Mouse (Mus musculus): ENCODE measurements at regions not wholly inside any gene's neighbourhood (a gene's known extent, or its start where the extent isn't known, plus 50 kb on each side); places are given as distances from the start of the nearest gene placed in this dataset.

DNA sequence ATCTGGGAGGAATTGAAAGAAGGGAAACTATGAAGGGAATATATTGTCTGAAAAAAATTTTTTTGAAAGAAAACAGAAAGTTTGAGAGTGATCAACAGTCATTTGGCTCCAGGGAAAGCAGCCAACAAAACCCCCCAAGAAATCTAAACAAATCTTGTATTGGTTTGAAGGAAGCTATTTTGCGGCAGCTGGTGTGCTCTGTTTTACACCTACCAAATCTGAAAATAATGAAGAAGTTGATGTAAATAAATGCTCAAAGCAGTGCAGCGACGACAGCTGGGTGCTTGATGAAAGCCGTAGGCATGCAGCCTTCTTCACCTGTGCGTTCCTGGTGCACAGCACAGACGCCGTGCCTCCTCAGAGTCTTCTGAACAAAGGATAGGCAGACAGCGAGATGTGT is 488.2 kb downstream of the Tmem132b start:
- in situ Hi-C loops (cut with MseI, MboI): no loop called here

DNA sequence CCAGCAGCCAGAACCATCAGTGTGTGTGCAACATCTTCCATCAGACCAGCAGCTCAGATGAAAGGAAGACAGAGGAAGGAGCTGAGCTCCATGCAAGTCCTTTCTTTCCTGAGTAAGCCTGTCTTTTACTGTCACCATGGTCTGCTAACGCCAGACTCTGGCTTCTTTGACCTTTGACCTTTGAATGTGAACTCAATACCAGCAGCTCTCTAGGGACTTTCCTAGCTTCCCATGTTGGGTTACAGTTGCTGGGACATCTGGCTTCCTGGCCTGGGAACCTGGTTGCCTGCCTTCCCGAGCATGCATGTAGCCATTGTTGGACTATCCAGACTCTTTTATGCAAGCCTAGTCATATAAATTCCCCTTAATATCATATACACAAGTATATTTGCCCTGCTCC is 492.3 kb downstream of the Tmem132b start:
- in situ Hi-C loops (cut with MseI, MboI): no loop called here

DNA sequence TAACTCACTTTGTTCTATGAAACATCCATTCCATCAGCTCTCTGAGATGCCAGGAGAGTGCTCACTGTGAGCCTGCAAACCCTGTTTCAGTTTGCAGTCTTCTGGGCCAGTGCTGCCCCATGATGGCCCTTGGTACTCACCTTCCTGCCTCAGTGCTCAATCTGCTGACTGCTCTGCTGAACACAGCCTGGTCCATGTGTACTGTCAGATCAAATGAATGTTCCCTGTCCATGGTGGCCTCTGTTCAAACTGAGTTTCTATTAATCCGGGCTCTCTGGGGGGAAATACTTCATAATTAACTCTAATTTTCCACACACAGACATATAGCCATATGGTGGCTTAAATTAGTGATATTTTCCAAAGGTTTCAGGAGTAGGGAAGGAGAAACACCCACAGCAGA is 503.3 kb downstream of the Tmem132b start:
- in situ Hi-C loops (cut with MseI, MboI): no loop called here

DNA sequence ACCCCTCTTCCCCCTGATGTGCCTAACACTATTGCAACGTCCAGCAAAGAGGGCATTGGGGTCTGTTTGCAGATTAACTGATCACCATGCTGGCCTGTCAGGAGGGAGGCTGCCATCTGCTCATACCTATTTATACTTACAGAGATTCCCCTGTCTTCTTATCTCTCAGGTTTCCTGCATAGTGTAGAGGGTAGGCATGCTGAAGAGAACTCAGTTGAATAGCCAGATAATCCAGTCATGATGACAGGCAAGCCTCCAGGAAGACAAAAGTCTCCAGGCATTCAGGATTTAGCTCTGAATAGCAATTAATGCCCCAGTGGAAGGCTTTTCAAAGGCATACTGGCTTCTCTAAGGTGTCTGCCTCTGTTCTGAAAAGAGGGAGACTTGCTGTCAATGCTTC is 505.1 kb downstream of the Tmem132b start:
- in situ Hi-C loops (cut with MseI, MboI): no loop called here

DNA sequence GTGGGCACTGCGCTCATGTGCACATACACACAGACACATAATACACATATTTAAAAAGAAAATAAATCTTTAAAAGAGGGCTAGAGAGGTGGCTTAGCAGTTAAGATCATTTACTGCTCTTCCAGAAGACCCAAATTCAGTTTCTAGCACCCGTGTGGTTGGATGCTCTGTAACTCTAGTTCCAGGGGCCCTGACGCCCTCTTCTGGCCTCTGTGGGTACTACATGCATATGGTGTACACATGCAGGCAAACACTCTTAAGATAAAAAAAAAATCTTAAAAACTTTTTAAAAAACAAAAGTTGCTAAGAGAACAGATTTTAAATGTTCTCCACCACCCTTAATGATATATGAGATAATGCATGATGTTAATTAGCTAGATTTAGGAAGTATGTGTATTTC is 514.2 kb downstream of the Tmem132b start:
- in situ Hi-C loops (cut with MseI, MboI): no loop called here

DNA sequence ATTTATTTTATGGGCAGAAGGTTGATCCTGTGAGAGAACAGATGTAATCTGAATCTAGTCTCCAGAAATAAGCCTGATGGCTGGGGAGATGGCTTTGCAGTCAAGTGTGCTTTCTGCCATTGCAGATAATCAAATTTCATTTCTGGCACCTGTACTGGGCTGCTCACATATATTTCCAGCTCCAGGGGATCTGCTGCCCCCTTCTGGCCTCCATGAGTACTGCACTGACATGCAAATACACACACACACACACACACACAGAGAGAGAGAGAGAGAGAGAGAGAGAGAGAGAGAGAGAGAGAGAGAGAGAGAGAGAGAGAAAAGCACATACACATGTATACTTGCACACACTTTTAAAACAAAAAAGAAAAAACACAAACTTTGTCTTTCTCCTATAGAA is 532.1 kb downstream of the Tmem132b start:
- in situ Hi-C loops (cut with MseI, MboI): no loop called here

DNA sequence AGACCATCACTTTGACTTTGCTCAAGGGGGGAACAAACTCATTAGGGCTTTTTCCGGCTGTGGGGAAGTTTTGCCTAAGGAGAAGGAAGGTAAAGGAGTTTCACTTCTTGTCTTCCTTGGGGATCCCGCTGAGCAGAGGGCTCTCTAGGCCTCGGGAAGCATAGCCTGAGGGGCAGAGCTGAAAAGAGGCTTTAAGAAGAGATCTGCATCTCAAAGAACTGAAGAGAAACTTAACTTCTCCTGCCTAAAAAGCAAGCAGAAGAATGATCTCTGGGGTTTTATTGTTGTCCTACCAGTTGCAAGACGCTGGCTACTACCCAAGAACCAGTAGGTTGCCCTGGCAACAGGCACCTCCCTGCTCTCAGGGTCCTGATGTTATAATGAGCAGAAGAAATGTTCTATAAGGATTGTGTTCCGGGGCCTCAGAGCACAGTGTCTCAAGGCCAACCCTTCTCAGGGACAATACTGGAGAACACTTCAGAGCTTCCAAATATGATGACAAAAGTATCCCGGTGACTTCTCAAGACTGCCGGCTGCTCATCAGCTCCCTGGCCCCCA is 547.8 kb downstream of the Tmem132b start:
- in situ Hi-C loops (cut with MseI, MboI): no loop called here

DNA sequence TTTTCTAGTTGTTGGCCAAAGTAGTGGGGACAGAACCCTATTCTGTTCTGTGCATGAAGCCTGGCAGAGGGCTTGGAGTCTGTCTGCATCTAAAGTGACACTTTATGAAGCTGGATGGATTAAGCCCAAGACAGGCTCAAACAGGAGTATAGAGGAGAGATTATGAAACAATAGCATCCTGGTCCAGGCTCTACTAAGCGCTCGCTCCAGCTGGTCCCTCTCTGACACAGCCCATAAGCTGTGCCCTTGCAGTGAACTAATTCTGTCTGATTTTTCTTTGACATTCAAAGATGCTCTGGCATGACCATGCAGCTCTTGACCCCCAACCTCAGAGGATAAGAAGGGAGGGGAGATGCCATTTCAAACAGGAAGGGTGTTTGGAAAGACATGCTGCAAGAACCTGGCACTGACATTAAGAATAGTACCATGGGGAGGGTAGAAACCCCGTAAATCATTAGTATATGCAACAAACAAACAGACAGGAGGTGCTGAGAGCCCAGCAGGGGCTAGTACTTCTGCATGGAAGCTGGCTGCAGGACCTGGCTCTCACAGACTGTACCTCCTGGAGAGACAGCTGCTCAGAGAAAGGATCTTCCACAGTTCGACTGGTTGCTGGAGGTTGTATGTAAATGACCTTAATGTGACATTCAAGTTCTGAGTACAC is 556.8 kb downstream of the Tmem132b start:
- in situ Hi-C loops (cut with MseI, MboI): no loop called here

DNA sequence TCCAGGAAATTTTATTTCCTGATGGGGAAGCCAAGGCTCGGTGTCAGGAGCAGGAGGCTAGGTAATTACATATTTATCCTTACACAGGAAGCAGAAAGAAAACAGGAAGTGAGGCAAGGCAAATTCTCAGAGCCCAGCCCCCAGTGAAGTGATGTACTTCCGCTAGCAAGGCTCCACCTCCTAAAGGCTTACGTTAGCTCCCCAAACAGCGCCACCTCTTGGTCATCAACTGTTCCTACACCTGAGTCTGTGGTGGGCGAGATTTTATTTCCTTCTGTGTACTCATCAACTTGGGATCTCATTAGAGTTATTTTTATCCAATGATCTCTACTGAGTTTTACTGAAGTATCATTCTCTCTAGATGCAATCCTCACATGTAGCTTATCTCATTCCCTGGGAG is 561.6 kb downstream of the Tmem132b start:
- in situ Hi-C loops (cut with MseI, MboI): no loop called here

DNA sequence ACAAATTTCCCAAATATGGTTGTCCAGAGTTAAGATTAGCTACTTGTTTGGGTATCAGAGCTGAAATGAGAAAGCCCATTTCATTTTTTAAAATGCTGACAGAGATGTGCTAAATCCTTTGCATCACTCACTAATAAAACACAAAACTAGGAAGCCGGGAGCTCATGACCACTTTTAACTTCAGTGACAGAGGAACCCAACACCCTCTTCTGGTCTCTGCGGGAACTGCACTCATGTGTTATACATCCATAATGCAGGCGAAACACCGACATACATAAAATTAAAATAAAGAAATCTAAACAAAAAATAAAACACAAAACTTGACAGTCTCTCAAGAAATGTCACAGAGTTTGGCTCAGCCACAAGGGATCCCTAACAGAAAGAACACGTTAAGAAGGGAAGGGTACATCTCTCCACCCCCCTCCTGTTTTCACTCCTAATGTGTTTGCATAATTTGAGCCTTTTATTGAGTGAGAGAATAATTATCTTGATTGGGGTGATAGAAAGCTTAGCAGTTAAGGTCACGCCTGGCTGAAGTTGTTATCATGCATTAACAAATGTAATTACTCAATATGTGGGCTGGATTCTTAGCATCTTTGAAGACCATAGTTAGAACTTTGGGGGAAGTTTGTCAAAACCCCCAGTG is 565.2 kb downstream of the Tmem132b start:
- in situ Hi-C loops (cut with MseI, MboI): no loop called here

DNA sequence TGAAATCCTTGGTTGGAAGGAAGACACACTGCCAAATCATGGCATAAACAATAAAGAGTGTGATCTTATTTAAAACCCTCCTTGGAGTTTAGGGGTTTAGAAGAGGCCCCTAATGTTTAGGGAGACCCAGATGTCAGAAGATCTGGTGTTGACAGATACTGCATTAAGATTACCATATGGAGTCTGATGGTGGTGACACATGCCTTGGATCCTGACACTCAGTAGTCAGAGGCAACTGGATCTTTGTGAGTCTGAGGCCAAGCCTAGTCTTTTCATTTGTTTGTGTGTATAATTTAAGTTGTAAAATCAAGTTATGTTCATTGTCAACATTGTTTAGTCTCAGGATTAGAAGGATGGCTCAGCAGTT is 565.7 kb downstream of the Tmem132b start:
- in situ Hi-C loops (cut with MseI, MboI): no loop called here

DNA sequence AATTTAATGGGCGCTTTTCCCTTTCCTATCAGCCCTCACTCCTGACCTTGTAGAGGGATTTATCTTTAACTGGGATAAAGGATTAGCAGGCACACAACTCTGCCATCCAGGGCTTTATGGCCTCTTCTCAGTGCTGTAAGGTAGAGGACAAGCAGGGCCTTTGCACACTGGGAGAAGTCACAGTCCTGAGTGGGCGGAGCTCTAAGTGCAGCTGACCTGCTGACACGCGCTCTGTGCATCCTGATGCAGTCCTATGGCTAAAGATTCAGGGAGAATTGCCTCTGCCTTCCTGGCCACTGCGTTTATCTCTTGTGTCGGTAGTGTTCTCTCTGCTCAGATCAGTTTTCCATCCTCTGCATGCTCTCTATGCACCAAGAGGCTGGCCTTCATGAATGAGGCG is 566.9 kb downstream of the Tmem132b start:
- in situ Hi-C loops (cut with MseI, MboI): no loop called here

DNA sequence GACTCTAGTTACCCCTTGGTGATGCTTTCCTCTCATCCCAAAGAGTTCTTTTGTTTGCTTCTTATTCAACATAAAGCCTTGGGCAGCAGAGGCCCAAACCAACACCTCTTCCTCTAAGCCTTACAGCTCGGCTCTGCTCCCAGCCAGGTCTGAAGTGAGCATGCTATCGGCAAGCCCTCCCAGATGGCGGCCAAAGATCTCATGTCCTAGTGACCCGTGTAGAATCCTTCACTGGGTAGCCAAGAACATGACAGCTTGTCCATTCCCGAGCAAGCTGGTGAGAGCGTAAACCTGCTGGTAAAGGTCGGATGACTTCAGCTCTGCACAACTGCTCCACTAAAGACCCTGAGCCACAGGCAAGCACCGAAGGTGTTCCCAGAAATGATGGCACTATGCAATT is 568.4 kb downstream of the Tmem132b start:
- in situ Hi-C loops (cut with MseI, MboI): no loop called here

DNA sequence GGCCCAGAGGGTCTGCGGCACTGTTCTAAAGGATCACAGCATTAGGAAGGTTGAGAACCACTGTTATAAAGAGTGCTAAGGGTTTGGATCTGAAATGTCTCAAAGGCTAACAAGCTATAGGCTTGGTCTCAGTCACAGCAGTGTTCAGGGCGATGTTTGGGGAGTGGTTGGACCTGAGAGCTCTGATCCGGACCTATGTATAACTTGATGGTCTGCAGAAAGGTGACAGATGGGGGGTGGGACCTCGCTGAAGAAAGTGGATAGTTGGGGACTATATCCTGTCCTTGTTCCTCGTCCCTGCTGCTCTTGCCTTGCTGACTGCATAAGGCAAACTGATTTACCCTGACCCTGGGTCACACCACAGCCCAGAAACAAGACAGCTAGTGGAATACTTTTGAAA is 572.9 kb downstream of the Tmem132b start:
- in situ Hi-C loops (cut with MseI, MboI): no loop called here

DNA sequence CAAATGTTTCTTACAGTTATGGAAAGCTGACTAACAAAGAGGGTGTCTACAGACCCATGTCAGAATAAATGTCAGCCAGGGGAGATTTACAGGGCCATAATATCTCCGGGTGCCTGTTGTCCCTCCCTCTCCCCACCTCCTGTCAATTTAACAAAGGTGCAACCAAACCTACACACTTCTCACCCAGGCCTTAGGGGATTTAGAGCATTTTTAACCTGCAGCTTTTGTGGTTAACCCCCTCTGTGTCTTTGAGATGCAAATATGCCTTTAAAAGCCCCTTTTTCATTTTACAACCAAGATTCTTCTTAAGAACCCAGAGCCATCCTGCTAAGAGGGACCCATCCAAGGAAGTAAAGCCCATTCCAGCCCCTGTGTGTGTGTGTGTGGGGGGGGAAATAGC is 573.3 kb downstream of the Tmem132b start:
- in situ Hi-C loops (cut with MseI, MboI): no loop called here

DNA sequence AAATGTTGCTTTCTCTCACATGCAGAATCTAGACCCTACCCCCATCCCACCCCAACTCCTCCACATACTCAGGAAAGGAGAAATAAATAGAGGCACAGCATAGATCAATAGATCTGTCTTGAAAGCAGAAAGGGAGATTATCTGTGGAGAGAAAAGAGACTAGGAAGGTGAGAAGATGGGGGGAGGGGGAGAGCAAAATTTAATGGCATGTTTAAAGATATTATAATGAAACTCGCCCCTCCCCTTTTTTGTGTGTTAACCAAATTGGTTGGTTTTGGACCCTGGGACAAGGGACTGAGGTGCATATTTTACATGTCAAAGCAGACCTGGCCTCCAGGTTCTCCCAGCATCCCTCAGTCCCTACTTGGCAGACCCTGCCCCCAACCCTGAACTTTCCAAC is 573.9 kb downstream of the Tmem132b start:
- in situ Hi-C loops (cut with MseI, MboI): no loop called here

DNA sequence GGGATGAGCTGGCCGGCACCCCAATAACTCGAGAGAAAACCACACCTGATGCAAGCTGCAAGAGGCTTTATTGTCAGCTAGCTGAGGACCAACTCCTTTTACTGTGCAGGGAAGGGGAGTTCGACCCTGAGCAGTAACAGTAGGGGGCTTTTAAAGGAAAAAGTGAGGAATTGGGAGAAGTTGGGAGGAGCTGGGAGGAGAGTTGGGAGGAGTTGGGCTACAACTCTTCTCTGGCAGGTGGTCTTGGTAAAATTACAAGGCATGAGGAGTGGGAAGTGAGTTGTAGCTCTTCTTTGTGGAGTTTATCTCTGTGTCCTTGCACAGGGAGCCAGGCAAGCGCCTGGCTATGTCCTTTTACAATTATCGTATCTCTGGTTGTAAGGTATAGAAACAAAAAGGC is 575.4 kb downstream of the Tmem132b start:
- in situ Hi-C loops (cut with MseI, MboI): no loop called here

DNA sequence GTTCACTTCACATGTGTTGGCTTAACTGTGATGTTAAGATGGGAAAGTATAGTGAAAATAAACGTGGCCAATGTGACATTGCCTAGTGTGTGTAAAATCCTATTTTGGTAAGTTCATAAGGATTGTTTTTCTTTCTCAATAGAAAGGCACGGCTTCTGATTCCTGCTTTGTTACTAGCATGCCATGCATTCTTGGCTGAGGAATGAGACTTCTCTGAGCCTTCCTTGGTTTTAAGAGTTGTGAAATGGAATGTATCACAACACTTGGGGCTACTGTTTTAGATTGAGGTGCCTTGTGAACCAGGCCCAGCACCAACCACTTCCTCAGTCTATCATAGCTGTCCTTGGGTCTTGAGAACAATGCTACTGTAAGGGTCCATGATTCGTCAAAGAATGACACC is 577.3 kb downstream of the Tmem132b start:
- in situ Hi-C loops (cut with MseI, MboI): no loop called here

DNA sequence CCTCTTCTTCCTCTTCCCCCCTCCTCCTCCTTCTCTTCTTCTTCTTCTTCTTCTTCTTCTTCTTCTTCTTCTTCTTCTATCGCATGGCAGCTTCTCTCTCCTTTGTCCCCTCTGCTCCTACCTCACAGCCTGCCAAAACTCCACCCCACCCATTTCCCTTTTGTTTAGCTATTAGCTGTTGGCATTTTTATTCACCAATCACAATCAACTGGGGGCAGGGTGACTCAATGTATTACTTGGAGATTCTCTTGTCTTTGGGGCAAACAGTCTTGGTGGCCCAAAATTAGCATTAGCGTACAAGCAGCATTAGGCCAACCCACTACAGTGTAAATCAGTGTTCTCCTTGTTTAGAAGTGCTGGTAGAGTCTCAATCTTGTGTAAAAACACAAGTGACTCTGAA is 585.7 kb downstream of the Tmem132b start:
- in situ Hi-C loops (cut with MseI, MboI): no loop called here

DNA sequence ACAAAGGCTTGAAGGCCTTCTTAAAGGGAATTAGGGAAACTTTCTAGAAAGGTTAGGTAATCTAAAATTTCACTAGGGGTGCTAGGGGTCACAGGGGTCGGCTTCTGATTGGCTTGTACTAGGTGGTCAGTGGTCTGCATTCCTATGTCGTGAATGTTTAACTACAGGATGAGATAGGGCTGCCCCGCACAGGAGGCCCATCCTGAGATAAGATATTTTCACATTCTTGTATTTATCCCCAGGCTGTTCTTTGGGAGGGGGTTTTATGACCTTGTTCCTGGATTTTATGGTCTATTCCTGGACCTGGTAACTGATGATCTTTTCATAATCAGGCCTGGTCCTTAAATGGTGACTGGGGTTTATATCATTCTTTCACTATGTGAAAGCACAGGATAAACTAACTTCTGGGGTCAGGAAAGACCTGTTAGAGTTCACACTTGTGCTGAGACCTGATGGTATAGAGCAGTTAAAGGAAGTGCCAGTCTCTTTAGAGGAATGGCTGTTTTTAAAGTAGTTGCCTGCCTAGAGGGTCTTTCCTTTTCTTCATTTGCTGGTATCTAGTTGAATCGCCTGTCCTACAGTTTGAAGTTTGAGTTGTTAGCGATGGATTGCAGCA is 586.4 kb downstream of the Tmem132b start:
- in situ Hi-C loops (cut with MseI, MboI): no loop called here

DNA sequence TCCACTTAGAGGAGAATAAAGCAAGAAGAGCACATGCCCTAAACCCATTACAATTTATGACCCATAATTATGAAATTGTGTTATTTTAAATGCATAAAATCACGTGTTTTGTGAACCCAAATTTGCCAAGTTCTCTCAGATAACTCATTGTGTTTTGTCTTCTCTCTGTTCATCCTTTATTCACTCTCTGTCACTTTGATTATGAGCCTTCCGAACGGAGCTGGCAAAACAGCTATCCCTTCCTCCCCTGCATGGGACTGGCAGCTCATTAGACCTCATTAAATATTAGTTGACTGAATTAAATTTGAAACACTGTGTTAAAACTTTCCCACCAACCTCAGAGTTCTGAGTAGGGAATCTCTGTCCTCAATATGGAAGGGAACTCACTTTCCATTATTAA is 587.2 kb downstream of the Tmem132b start:
- in situ Hi-C loops (cut with MseI, MboI): no loop called here

DNA sequence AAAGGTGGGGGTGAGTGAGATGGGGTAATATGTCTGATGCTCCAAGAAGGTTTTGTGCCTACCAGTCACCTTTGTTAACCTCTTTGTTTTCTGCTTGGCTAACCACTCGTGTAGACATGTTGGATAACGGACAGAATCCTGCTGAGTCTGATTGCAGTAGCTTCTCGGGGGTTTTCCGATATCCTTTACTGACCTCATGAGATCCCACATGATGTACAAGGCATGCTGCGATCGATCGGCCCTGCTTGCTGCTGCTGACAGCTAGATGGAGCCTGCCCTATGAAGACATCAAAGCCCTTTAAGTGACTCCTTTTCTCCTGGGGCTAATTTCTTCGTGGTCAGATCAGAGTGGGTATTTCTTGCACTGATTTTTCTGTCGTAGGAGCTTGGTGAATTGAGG is 591.6 kb downstream of the Tmem132b start:
- in situ Hi-C loops (cut with MseI, MboI): no loop called here

DNA sequence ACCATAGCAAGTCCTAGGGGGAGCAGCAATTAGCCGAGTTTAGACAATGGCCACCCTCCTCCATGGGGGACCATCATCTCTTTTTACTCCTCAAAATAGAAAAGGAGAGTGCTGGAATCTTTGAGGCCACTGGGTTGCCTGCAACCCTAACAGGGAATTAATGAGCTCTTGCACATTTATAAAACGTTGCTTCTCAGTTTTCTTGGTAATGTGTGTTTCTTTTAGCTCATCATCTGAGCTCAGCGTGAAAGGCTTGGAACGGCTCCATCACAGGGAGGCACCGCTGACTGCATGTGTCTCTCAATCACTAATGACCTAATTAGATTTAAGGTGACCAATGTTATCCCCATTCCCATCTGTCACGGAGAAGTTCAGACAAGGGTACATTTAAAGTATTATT is 595.9 kb downstream of the Tmem132b start:
- in situ Hi-C loops (cut with MseI, MboI): no loop called here

All from mouse trophoblast stem cell (cell line).